Mouse (Mus musculus): ENCODE measurements around the gene Zbtb17.

Gene Zbtb17

DNA sequence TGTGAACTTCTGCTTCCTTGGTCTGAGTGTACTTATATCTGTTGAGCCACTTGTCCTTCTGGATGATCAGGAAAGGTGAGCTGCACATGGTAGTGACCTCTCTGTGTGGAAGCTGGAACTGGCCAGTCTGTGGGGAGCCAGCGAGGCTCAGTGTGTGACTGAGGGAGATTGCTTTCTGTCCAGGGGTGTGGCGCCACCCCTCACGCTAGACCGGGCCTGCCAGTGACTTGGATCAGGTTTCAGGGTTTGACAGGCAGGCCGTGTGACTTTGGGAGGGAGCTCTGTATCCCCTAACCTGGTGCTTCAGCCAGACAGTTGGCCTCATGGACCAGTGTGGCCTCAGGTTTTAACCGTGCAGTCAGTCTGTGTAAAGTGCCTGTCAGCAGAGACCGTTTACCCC lies 13.8 kb downstream of the Zbtb17 start:
- no peak for DNase-seq (ENCODE audit: low read depth, low spot score)

DNA sequence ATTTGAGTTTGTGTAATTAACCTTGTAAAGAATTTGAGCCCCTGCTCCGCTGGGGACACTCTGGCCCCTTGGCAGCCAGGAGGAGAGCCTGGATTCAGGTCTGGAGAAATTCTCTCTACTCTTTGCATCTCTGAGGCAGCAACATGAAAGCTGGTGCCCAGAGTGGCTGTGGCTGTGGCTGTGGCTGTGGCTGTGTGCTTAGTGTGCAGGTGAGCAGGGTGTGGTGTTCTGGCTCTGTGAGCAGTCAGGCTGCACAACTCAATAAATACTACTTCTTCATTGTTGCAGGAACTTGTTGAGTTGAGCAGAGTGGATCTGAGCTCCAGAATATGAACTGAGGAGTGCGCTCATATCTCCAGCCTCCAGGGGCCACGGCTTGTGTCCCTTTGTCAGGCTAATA lies 14.4 kb downstream of the Zbtb17 start:
- no peak for DNase-seq (ENCODE audit: low read depth, low spot score)

GRCm38 (mm10) chr4:141459766-141460165 lies 15.3 kb downstream of the Zbtb17 start:
- no peak for DNase-seq (ENCODE audit: low read depth, low spot score)

- no peak for DNase-seq (ENCODE audit: low read depth, low spot score)
Measured at GRCm38 (mm10) chr4:141460481-141460880, 16.0 kb downstream of the Zbtb17 start.

GRCm38 (mm10) chr4:141461088-141461487 lies 16.6 kb downstream of the Zbtb17 start:
- no peak for DNase-seq (ENCODE audit: low read depth, low spot score)

GRCm38 (mm10) chr4:141461576-141461975 lies 17.1 kb downstream of the Zbtb17 start:
- no peak for DNase-seq (ENCODE audit: low read depth, low spot score)

GRCm38 (mm10) chr4:141463472-141463871 lies 19.0 kb downstream of the Zbtb17 start:
- no peak for DNase-seq (ENCODE audit: low read depth, low spot score)

- DNase-seq (ENCODE audit: low read depth, low spot score): no peak
Measured at GRCm38 (mm10) chr4:141464722-141465121, 20.3 kb downstream of the Zbtb17 start.

- no peak for DNase-seq (ENCODE audit: low read depth, low spot score)
Measured at GRCm38 (mm10) chr4:141465512-141466288, 21.2 kb downstream of the Zbtb17 start.

GRCm38 (mm10) chr4:141466289-141466795 lies 21.9 kb downstream of the Zbtb17 start:
- DNase-seq (ENCODE audit: low read depth, low spot score): no peak

DNA sequence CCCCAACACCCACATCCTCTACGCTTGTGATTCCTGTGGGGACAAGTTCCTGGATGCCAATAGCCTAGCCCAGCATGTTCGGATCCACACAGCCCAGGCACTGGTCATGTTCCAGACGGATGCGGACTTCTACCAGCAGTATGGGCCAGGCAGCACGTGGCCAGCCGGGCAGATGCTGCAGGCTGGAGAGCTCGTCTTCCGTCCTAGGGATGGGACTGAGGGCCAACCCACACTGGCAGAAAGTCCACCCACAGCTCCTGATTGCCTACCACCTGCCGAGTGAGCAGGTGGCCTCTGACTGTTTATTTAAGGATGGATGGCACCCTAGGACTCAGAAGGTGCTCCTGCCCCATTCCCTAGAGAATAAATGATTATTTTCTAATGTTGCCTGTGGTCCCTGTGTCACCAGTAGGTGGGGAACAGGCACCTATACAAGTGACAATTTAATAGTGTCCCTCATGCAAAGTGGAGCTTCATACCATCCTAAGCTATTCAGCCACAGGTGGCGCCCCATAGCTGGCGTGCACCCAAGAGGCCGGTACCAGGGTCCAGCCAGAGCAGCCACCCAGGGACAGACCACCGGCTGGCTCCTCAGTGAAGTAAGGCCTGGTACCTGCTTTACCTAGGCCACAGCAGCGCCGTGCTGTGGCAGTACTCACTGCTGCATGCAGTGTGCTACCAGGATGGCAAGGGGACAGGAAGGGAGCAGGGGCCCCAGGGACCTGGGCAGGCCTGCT lies 22.6 kb downstream of the Zbtb17 start:
- no peak for DNase-seq (ENCODE audit: low read depth, low spot score)

- no peak for DNase-seq (ENCODE audit: low read depth, low spot score)
Measured at GRCm38 (mm10) chr4:141467581-141467927, 23.1 kb downstream of the Zbtb17 start.

DNA sequence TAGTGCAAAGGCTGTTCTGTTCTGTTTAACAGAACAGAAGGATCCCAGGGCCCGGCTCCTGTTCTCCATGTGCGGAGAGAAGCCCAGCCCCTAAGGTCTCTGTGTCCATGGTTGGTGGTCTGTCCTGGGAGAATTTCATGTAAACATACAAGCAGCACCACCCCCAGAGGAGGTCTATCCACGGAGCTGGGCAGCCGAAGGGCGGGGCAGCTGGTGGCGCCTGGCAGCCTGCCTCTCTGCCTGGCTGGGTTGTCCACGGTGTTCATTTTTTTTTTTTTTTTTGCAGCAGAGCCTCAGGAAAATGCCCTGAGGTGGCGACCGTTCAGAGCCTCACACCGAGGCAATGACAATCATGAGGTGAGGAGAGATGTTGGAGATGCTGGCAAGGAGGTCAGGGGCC lies 24.1 kb downstream of the Zbtb17 start:
- DNase-seq (ENCODE audit: low read depth, low spot score): no peak

DNA sequence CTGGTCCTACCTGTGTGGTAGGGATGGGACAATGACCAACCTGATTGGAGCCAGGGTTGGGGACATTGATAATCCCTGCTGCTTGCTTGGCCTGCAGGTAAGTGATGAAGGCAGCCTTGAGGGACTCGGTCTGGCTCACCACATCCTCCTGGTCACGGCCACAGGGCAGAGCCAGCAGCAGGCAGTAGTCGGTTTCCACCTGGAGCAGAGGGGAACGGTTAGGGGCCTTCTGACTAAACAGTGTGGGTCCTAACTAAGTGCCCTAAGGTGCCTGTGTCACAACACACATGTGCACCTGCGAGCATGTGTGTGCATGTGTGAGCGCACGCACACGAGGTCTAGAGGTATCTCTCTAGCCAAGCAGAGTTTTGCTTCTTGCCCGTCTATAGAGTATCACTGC lies 24.9 kb downstream of the Zbtb17 start:
- DNase-seq (ENCODE audit: low read depth, low spot score): no peak

DNA sequence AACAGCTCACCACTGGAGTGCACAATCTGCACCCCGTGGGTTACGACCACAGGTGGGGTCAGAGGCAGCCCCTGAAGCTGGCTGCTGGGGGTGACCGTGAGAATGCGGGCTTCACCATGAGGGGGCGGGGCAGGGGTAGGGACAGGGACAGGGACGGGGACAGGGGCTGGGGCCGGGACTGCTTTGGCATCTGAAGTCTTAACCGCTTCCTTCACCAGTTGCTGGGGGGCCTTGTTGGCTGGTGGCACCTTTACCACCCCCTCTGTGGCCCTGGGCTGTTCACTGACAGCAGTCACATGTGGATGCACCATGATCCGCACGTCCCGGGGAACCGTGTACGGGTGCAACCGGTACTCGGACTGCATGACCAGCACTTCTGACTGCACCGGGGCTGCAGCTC lies 27.0 kb downstream of the Zbtb17 start:
- DNase-seq (ENCODE audit: low read depth, low spot score): no peak

GRCm38 (mm10) chr4:141472641-141473321 lies 28.3 kb downstream of the Zbtb17 start:
- DNase-seq (ENCODE audit: low read depth, low spot score): no peak

GRCm38 (mm10) chr4:141474431-141474830 lies 30.0 kb downstream of the Zbtb17 start:
- no peak for DNase-seq (ENCODE audit: low read depth, low spot score)

DNA sequence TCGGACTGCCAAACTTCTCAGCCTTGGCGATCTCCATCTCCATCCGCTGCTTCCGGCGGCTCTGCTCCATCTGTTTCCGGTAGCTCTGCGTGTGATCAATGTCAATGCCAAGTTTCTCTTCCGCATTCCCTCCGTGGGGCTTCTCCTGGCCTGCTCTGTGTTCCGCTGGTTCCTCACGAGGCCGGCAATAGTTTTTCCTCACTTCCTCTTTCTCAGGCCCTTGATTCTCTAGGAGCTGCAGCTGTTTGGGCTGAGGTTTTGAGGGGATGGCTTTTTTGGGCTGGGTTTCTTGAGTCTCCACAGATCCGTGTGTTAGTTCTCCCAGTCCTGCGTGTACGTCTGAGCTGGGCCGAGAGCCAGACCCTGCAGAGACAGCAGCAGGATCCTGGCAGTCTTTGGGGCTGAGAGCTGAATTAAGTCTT lies 33.2 kb downstream of the Zbtb17 start:
- DNase-seq (ENCODE audit: low read depth, low spot score): no peak

- no peak for DNase-seq (ENCODE audit: low read depth, low spot score)
Measured at GRCm38 (mm10) chr4:141478225-141478624, 33.8 kb downstream of the Zbtb17 start.

GRCm38 (mm10) chr4:141478794-141479193 lies 34.3 kb downstream of the Zbtb17 start:
- no peak for DNase-seq (ENCODE audit: low read depth, low spot score)

GRCm38 (mm10) chr4:141479411-141479810 lies 35.0 kb downstream of the Zbtb17 start:
- no peak for DNase-seq (ENCODE audit: low read depth, low spot score)

- DNase-seq (ENCODE audit: low read depth, low spot score): no peak
Measured at GRCm38 (mm10) chr4:141484071-141484470, 39.6 kb downstream of the Zbtb17 start.

All from forelimb bud, embryonic 11.5 days (tissue).